Mouse (Mus musculus): ENCODE results near the gene 1700011L22Rik.

The 1700011L22Rik gene

DNA sequence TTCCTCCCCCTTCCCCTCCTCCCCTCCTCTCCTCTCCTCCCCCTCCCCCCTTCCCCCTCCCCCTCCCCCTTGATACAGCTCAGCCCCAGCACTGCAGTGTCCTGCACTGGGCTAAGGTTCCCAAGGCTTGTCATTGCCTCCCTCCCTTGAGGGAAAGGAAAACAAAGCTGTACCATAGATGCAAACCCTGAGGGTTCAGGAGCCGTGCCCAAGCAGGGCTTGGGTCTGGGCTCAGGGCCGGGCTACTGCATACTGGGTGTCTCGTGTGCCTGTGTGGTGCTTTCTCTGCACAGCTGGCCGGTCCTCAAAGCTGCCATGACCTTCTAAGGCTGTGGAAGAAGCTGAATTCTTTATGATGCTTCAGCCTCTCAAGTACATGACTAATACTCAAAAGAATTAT, 74.8 kb downstream of the 1700011L22Rik start:
- DNase-seq (ENCODE audit: low spot score) = no peak

DNA sequence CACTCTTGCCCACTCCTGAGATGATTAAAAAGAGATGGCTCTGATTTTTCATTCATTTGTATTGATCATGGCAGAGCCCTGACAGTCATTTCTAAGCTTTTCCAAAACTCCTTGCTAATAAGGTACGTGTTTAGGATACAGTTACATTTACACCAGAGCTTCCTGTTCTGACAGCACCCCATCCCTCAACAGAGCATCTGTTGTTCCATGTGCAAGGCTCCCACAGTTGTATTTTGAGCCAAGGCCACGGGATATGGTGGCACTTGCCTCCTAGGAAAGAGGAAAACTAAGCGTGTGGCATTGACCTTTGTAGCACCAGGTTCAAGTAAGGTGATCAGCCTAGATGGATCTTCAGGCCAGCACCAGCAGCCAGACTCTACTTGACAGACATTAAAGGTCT, 83.1 kb downstream of the 1700011L22Rik start:
- no peak for DNase-seq (ENCODE audit: low spot score)

DNA sequence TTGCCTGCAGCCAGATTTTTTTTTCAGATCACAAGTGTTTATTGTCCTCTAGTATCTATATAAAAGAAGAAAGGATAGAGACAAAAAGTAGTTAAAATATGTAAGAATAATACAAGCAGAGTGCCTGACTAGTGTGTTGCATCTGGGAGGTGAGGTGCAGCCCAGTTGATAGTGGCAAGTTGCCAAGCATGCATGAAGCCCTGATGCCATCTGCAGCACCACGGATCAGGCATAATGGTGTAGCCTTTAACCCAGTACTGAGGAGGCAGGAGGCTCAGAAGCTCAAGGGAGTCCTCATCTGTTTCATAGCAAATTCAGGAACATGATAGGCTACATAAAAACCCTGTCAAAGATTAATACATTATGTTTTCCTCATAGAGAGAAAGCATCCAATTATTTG, 84.0 kb downstream of the 1700011L22Rik start:
- DNase-seq (ENCODE audit: low spot score) = no peak

DNA sequence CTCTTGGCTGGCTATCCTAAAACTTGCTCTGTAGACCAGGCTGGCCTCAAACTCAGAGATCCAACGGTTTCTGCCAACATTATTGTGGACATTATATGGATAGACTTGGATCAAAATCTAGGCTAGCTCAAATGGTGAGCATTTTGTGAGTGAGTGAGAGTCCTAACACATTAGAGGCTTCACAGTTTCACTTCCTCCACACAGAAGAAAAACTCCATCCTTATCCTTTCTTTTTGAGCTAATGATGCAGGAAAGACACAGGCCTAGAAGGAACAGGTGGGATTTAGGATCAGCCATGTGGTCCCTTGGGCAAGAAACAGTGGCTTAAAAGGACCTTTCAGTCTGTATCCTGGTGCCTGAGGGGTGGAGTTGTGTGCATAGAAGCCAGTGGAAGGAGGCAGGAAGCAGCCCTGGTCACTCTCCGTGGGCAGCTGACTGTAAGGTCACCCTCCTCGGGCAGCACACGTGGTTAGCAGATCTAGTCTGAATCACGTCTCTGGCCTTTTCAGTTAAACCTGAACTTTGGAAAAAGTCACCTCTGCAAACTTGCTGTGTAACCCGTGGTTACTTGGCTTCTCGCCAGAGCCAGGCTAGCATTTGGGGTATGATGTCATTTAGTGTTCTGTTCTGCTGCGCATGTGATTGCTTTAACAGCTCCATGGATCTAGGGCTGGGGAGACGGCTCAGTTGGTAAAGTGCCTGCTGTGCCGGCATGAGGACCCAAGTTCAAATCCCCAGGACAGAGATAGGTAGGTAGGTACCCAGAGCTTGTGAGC, 85.6 kb downstream of the 1700011L22Rik start:
- DNase-seq (ENCODE audit: low spot score) = peak; percentile 75

DNA sequence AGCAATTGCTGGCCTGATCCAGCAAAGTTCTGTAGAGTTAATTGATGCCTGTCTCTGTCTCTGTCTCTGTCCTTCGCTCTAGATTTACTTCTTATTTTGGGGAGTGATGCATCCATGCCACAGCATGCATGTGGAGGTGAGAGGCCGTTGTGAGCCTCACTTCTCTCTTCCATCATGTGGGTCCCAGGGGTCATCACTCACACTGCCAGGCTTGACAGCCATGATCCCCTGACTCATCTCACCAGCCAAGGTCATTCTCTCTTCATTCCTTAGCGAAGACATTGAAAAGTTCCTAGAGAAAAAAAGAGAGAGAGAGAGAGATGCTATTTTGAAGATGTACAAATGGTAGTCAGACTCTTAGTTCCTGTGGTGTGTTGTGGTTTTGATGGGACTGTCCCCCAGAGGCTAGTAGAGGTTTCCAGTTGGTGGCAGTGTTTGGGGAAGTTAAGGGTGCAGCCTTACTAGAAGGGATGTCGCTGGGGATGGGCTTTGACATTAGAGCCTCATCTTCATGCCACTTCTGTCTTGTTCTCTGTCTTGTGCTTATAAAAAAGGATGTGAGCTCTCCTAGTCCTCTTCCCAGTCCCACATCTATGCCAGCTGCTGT, 87.1 kb downstream of the 1700011L22Rik start:
- DNase-seq (ENCODE audit: low spot score) = no peak

All from testis, postnatal 10 days (tissue).